Mouse (Mus musculus) embryonic fibroblast, embryonic 13.5 days (primary cell): ENCODE data around the gene Cdr2l. TPM values are rescaled to one million over a fixed set of nuclear protein-coding genes. Genes with fewer than 3 reads are reported as not detected.

ENCODE experiments used
- H3K27ac ChIP-seq: 2 replicates; pipeline ENCODE4 v1.5.1; 2012; ENCODE audit warnings: low read length, control low read depth, inconsistent platforms; ENCODE audit not compliant: insufficient read depth
- H3K4me1 ChIP-seq: 2 replicates; pipeline ENCODE4 v1.6.1; 2011; ENCODE audit warnings: low read length; ENCODE audit not compliant: control insufficient read depth, insufficient read depth
- H3K4me3 ChIP-seq: 2 replicates; pipeline ENCODE4 v1.5.1; 2011; ENCODE audit warnings: mild to moderate bottlenecking, control low read depth, low read length; ENCODE audit not compliant: insufficient read depth
- CTCF ChIP-seq: IDR thresholded peaks from 2 replicates; pipeline ENCODE4 v1.5.1; 2011; ENCODE audit warnings: mild to moderate bottlenecking, control low read depth, low read length, moderate library complexity, borderline replicate concordance; ENCODE audit not compliant: insufficient read depth
- POLR2A ChIP-seq: IDR thresholded peaks from 2 replicates; pipeline ENCODE4 v1.6.1; 2011; ENCODE audit warnings: low read depth, mild to moderate bottlenecking, control low read depth, low read length, moderate library complexity
- polyA plus RNA-seq: library from polyadenylated mRNA; stranded (reverse); fragments of >200 nt; gene quantifications from 2 replicates; pipeline ENCODE4 v1.2.4, GENCODE M21; 2011; ENCODE audit warnings: low read depth; ENCODE audit not compliant: missing spikeins, insufficient read length

Cdr2l gene
- polyA plus RNA-seq, 1 experiment = 24.2 TPM

GRCm38 (mm10) chr11:115423091-115423490 is 41.4 kb downstream of the Cdr2l start:
- no peak for TF ChIP-seq POLR2A
- no peak for TF ChIP-seq CTCF
- Histone ChIP-seq H3K4me1 (peaks cover 6% of the 10 kb centered on the region), H3K27ac (no peak overlapping the region), H3K4me3 (no peak overlapping the region)

GRCm38 (mm10) chr11:115424666-115425065 is 43.0 kb downstream of the Cdr2l start:
- no peak overlapping the region for H3K27ac ChIP-seq
- H3K4me3 ChIP-seq = no peak overlapping the region
- H3K4me1 ChIP-seq = peaks cover 6% of the 10 kb centered on the region
- TF ChIP-seq POLR2A (no peak), CTCF (no peak)

DNA sequence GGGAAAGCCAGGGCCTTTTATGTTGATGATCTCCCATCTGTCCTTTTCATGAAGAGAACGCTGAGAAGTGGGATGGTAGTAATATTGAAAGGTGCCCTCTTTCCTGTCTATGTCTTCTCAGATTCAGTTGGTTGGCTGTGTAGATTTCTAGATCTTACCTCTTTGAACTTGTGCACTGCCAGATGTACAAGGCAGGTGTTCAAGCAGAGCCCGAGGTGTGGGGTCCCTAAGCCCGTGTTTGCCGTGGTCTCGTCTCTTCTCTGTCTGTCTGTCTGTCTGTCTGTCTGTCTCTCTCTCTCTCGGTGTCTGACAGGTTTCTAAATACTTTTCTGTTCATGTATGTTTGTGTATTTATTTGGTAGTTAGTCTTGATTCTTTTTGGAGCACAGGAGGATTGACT is 44.0 kb downstream of the Cdr2l start:
- TF ChIP-seq CTCF (no peak), POLR2A (no peak)
- Histone ChIP-seq H3K27ac (no peak overlapping the region), H3K4me1 (peaks cover 6% of the 10 kb centered on the region), H3K4me3 (no peak overlapping the region)

GRCm38 (mm10) chr11:115427482-115428331 is 46.0 kb downstream of the Cdr2l start:
- Histone ChIP-seq H3K4me3 (no peak overlapping the region), H3K27ac (no peak overlapping the region), H3K4me1 (no peaks in the 10 kb centered on the region)
- TF ChIP-seq CTCF = peak; percentile 74
- TF ChIP-seq POLR2A = peak; percentile 39; the same call in 1 of the 2 replicates

DNA sequence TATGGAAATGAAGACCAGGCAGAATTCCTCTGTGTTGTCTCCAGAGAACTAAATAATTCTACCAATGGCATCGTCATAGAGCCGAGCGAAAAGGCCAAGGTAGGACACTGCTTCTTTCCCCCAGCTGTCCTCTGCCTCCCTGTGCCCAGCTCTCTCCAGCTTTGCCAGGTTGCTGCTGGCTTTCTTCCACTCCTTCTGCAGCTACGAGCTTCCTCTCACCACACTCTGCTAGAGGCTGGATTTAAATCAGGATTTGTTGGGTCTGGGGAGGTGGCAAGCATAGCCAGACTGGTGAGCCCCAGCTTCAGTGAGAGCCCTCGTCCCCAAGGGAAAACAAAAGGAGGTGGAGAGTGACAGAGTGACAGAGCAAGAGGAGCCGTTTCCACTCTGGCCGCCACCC is 47.6 kb downstream of the Cdr2l start:
- TF ChIP-seq CTCF = no peak
- TF ChIP-seq POLR2A = no peak
- Histone ChIP-seq H3K4me3 (no peak overlapping the region), H3K4me1 (no peaks in the 10 kb centered on the region), H3K27ac (no peak overlapping the region)

DNA sequence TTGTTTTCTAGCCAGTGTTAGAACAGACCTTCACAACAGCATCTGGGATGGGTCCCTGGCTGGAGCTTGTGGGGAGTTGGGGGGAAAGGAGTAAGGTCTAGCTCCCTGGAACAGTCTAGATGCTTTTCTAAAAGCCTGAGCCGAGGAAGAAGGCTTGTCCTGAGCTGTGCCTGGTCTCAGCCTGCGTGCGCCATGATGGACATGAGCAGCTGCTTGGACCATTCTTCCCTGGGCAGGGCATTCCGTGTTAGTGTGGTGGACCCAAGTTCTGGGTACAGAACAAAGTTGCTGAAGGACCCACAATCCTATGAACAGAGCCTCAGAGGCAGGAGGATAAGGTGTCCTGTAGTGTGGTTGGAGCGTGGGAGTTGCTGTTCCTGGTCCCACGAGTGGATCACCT is 48.8 kb downstream of the Cdr2l start:
- Histone ChIP-seq H3K27ac (no peak overlapping the region), H3K4me3 (no peak overlapping the region), H3K4me1 (no peaks in the 10 kb centered on the region; the same call in 1 of the 2 replicates)
- TF ChIP-seq CTCF (no peak), POLR2A (no peak)

DNA sequence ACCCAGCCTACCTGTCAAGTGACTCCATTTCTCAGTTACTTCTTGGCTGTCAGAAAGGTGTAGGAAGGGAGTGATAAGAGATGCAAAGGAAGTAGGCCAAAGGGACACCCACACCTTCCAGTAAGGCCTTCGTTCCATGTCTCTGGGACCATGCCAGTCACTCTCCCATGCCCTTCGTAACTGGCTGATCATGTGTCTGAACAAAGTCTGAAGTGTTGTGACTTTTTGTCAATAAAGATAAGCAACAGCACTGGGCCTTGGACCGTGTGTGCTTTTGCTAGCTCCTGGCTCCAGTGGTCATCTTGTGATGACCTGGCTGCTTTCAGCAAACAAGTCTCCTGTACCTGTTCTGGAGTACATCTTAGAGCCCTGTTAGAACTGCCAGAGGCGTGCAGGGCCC is 51.1 kb downstream of the Cdr2l start:
- peaks cover 4% of the 10 kb centered on the region; the same call in 1 of the 2 replicates for H3K4me1 ChIP-seq
- no peak for TF ChIP-seq POLR2A
- no peak overlapping the region for H3K27ac ChIP-seq
- no peak overlapping the region for H3K4me3 ChIP-seq

DNA sequence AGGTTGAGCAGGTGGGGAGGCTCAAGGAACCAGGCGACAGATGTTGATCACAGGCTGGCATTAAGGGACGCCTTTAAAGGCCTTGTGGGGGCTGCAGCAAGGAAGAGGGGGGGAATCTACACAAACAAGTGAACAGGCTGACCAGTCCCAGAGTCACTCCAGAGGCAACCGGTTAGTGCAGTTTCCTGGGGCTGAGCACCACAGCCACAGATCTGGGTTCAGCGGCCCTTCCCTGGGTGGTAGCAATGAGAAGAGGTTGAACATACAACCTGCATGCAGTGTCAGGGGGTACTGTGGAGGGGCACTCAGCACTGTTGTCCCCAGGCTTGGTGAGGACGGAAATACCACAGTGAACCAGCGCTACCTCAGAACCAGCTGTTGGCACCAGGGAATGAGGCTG is 51.6 kb downstream of the Cdr2l start:
- Histone ChIP-seq H3K27ac (no peak overlapping the region), H3K4me3 (no peak overlapping the region), H3K4me1 (peaks cover 4% of the 10 kb centered on the region; the same call in 1 of the 2 replicates)
- TF ChIP-seq POLR2A (no peak), CTCF (no peak)

DNA sequence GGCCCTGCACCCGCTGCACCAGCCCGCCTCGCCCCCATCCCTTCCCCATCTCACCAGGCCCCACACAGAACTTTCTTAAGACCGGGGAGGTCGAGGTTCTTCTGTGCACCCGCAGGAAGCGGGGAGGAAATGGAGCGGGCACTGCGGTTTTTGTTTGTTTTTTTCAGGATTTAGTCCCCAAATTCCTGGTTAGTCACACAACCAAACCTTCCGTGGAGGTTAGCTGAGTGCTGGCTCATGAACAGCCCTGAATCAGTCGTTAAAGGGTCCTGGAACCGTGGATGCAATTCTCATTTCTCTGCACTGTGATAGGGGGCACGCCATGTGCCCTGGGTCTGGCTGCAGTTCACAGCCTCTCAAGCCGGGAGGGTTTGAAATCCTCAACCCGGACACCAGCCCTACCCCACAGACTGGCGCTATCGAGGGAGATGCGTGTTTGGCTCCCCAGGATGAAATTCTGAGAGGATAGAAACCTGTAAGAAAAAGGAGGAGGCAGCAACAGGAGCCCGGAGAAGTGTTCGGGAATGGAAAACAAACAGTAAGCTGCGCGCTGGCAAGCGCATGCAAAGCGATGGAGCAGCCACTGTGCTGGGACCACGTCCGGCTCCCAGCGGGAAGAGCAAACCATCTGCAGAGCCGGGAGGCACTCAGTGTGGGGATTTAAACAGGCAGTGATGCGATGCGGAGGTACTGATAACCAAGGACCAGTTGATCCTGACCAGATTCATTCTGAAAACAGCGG is 54.1 kb downstream of the Cdr2l start:
- no peak overlapping the region for H3K27ac ChIP-seq
- TF ChIP-seq POLR2A (no peak), CTCF (no peak)
- H3K4me1 ChIP-seq = peaks cover 4% of the 10 kb centered on the region; the same call in 1 of the 2 replicates
- no peak overlapping the region for H3K4me3 ChIP-seq
